Mouse (Mus musculus) heart, adult 2 months (tissue): Measurements from ENCODE around the gene Agbl4.

Source experiments
- CTCF ChIP-seq: fragments of 200-600 bp; IDR thresholded peaks from 2 replicates; pipeline ENCODE4 v1.8.1; 2022; ENCODE audit warnings: antibody characterized with exemption, mild to moderate bottlenecking, moderate library complexity
- EP300 ChIP-seq: fragments of 200-500 bp; IDR thresholded peaks from 2 replicates; pipeline ENCODE4 v1.6.1; 2011; ENCODE audit warnings: low read depth, low read length, control low read depth; ENCODE audit not compliant: insufficient read depth
- POLR2A ChIP-seq: fragments of 200-500 bp; IDR thresholded peaks from 2 replicates; pipeline ENCODE4 v1.6.1; 2011; ENCODE audit warnings: mild to moderate bottlenecking, low read depth, low read length, control low read depth; ENCODE audit not compliant: insufficient read depth

DNA sequence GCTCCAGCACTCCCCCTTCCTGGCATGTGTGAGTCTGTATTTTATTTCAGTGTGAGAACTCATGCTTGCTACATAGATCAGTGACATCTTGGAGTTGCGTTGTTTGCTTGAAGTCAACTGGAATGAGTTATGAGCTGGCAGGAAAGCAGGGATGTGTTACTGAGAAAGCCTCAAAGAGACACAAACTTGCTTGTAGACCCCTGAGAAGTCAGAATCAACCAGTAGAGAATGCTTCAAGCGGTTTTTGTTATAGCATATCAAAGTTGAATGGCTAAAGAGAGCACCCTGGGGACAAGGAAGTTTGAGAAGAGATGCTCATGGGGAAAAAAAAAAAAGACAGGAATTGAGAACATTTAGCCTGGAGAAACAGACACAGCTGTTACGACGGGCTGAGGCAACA, 932.0 kb downstream of the Agbl4 start:
- no peak for TF ChIP-seq POLR2A
- no peak for TF ChIP-seq CTCF
- TF ChIP-seq EP300 = no peak
